Mouse (Mus musculus) neural tube, embryonic 12.5 days (tissue): ENCODE results near the gene Lsm3. TPM values are rescaled to one million over a fixed set of nuclear protein-coding genes. Genes with fewer than 3 reads are reported as not detected.
"Not testable (repeated sequence)": the region's sequence is repeated elsewhere in the genome, so short reads cannot be mapped to it uniquely, and the experiment has no call there.

ENCODE experiments used
- ATAC-seq: fragments of 200-750 bp; cut with Nextera tagmentation; 2 replicates; pipeline ENCODE4 v1.8.0; 2017; ENCODE audit warnings: low read depth, mild to moderate bottlenecking, moderate TSS enrichment, moderate library complexity; ENCODE audit not compliant: low FRiP score
- H3K27ac ChIP-seq: fragments of 300-500 bp; sonication (generic); 2 replicates; pipeline ENCODE4 v1.5.1; 2016
- H3K27me3 ChIP-seq: fragments of 300-500 bp; sonication (generic); replicated peaks from 2 replicates; pipeline ENCODE4 v1.6.1; 2016; ENCODE audit warnings: mild to moderate bottlenecking
- H3K36me3 ChIP-seq: fragments of 300-500 bp; sonication (generic); 2 replicates; pipeline ENCODE4 v1.6.1; 2016; ENCODE audit warnings: mild to moderate bottlenecking
- H3K4me1 ChIP-seq: fragments of 300-500 bp; sonication (generic); 2 replicates; pipeline ENCODE4 v1.6.1; 2016
- H3K4me2 ChIP-seq: fragments of 300-500 bp; sonication (generic); replicated peaks from 2 replicates; pipeline ENCODE4 v1.6.1; 2016; ENCODE audit warnings: mild to moderate bottlenecking
- H3K4me3 ChIP-seq: fragments of 300-500 bp; sonication (generic); 2 replicates; pipeline ENCODE4 v1.5.1; 2016
- H3K9ac ChIP-seq: fragments of 300-500 bp; sonication (generic); 2 replicates; pipeline ENCODE4 v1.6.1; 2016; ENCODE audit warnings: mild to moderate bottlenecking
- H3K9me3 ChIP-seq: fragments of 300-500 bp; sonication (generic); 2 replicates; pipeline ENCODE4 v1.6.1; 2016; ENCODE audit warnings: mild to moderate bottlenecking
- WGBS: fragments of 180-500 bp; shearing (Covaris S2); methylation state at CpG from one replicate; pipeline ENCODE4 v1.1.7; 2016; 5-methylcytosine and 5-hydroxymethylcytosine counted together
- polyA plus RNA-seq: library from polyadenylated mRNA; unstranded; fragments of >200 nt; fragmentation: Nextera tagmentation; extraction: Ambion mirVana; gene quantifications from 2 replicates; pipeline ENCODE4 v1.2.1, GENCODE M21; 2016

Gene Lsm3
- polyA plus RNA-seq, result 197 and 199 TPM in 2 replicates

GRCm38 (mm10) chr6:91515545-91516449 is at the start of gene Lsm3, which contains the start of gene Xpc:
Gene Lsm3 (plus strand): TSS chr6:91515928.
Gene Xpc (minus strand): TSS chr6:91515888.
- peak; percentile 98 for ATAC-seq

GRCm38 (mm10) chr6:91467106-91467505 is 48.6 kb upstream of the Lsm3 start:
- ATAC-seq, result no peak
- 76% methylated on average over 1 of the region's 1 CpGs for WGBS
- Histone ChIP-seq H3K4me2 (no peak overlapping the region), H3K9me3 (no peaks in the 10 kb centered on the region), H3K9ac (no peak overlapping the region), H3K27ac (no peak overlapping the region), H3K4me3 (no peak overlapping the region), H3K36me3 (peaks cover 44% of the 10 kb centered on the region), H3K4me1 (peaks cover 5% of the 10 kb centered on the region), H3K27me3 (no peaks in the 10 kb centered on the region)

More at GRCm38 (mm10) chr6:91515545-91516449, at the start of gene Lsm3, which contains the start of gene Xpc:
- Histone ChIP-seq H3K4me2 (peak within 1 kb of the TSS; percentile 86), H3K9ac (peak within 1 kb of the TSS; percentile 87), H3K27ac (0 out of 2 replicates have a peak within 1 kb of the TSS, but pooled peaks have one; percentile 20), H3K4me3 (peak within 1 kb of the TSS; percentile 79), H3K27me3 (no peaks in the 10 kb centered on the region), H3K4me1 (peaks cover 18% of the 10 kb centered on the region), H3K36me3 (peaks cover 34% of the 10 kb centered on the region), H3K9me3 (no peaks in the 10 kb centered on the region)
- under 1% methylated on average over 80 of the region's 80 CpGs for WGBS

GRCm38 (mm10) chr6:91470712-91471111 is 45.0 kb upstream of the Lsm3 start:
- Histone ChIP-seq H3K9me3 (no peaks in the 10 kb centered on the region), H3K27me3 (no peaks in the 10 kb centered on the region), H3K4me3 (no peak overlapping the region), H3K4me2 (no peak overlapping the region), H3K9ac (no peak overlapping the region), H3K27ac (no peak overlapping the region), H3K4me1 (peaks cover 27% of the 10 kb centered on the region), H3K36me3 (peaks cover 18% of the 10 kb centered on the region)
- ATAC-seq, result no peak
- 88% methylated on average over 2 of the region's 2 CpGs for WGBS

- H3K27me3 ChIP-seq, H3K4me3 ChIP-seq, H3K9me3 ChIP-seq, H3K9ac ChIP-seq, H3K27ac ChIP-seq, ATAC-seq: not testable (repeated sequence)
- over 99% methylated on average over 3 of the region's 3 CpGs for WGBS
- H3K4me2 ChIP-seq, result peak overlapping the region; percentile 81; the same call in 1 of the 2 replicates
- H3K4me1 ChIP-seq, result peaks cover 27% of the 10 kb centered on the region
- H3K36me3 ChIP-seq, result peaks cover 15% of the 10 kb centered on the region
Measured at GRCm38 (mm10) chr6:91471427-91471826, 44.3 kb upstream of the Lsm3 start.

GRCm38 (mm10) chr6:91472319-91472718 is 43.4 kb upstream of the Lsm3 start:
- H3K27me3 ChIP-seq, result no peaks in the 10 kb centered on the region
- 31% methylated on average over 6 of the region's 6 CpGs for WGBS
- H3K9me3 ChIP-seq, result no peaks in the 10 kb centered on the region
- H3K4me1 ChIP-seq, result peaks cover 27% of the 10 kb centered on the region
- H3K9ac ChIP-seq, result peak overlapping the region; percentile 76; the same call in 1 of the 2 replicates
- H3K4me3 ChIP-seq, result peak overlapping the region; percentile 67
- H3K4me2 ChIP-seq, result peak overlapping the region; percentile 81
- no peak for ATAC-seq
- H3K36me3 ChIP-seq, result peaks cover 15% of the 10 kb centered on the region
- no peak overlapping the region for H3K27ac ChIP-seq

GRCm38 (mm10) chr6:91472868-91473804 is 42.6 kb upstream of the Lsm3 start, which contains the start of the genes Chchd4 and Tmem43:
Gene Chchd4 (minus strand): TSS chr6:91473546.
Gene Tmem43 (plus strand): TSS chr6:91473703.
- WGBS, result under 1% methylated on average over 74 of the region's 74 CpGs
- peak; percentile 98 for ATAC-seq
- no peak within 1 kb of the TSS for H3K27ac ChIP-seq

GRCm38 (mm10) chr6:91473805-91474440 is 41.8 kb upstream of the Lsm3 start:
- Histone ChIP-seq H3K27me3 (no peaks in the 10 kb centered on the region), H3K36me3 (peaks cover 28% of the 10 kb centered on the region), H3K9me3 (no peaks in the 10 kb centered on the region), H3K9ac (peak overlapping the region; percentile 76), H3K4me3 (peak overlapping the region; percentile 67), H3K27ac (no peak overlapping the region), H3K4me1 (peaks cover 27% of the 10 kb centered on the region), H3K4me2 (peak overlapping the region; percentile 81)
- ATAC-seq, result peak; percentile 70
- under 1% methylated on average over 27 of the region's 27 CpGs for WGBS

More at GRCm38 (mm10) chr6:91472868-91473804, 42.6 kb upstream of the Lsm3 start, which contains the start of the genes Chchd4 and Tmem43:
- H3K9me3 ChIP-seq, result no peaks in the 10 kb centered on the region
- no peaks in the 10 kb centered on the region for H3K27me3 ChIP-seq
- peaks cover 20% of the 10 kb centered on the region for H3K36me3 ChIP-seq
- H3K4me3 ChIP-seq, result peak within 1 kb of the TSS; percentile 67
- peak within 1 kb of the TSS; percentile 76 for H3K9ac ChIP-seq
- H3K4me2 ChIP-seq, result peak within 1 kb of the TSS; percentile 81
- peaks cover 27% of the 10 kb centered on the region for H3K4me1 ChIP-seq

GRCm38 (mm10) chr6:91474441-91475190 is 41.1 kb upstream of the Lsm3 start:
- Histone ChIP-seq H3K4me1 (peaks cover 27% of the 10 kb centered on the region), H3K9ac (peak overlapping the region; percentile 76), H3K36me3 (peaks cover 35% of the 10 kb centered on the region), H3K27me3 (no peaks in the 10 kb centered on the region), H3K27ac (no peak overlapping the region), H3K9me3 (no peaks in the 10 kb centered on the region), H3K4me3 (peak overlapping the region; percentile 67), H3K4me2 (peak overlapping the region; percentile 81)
- 60% methylated on average over 9 of the region's 9 CpGs for WGBS
- no peak for ATAC-seq

- WGBS, result 98% methylated on average over 2 of the region's 2 CpGs
- no peak overlapping the region for H3K4me3 ChIP-seq
- no peak overlapping the region for H3K4me2 ChIP-seq
- H3K36me3 ChIP-seq, result peaks cover 54% of the 10 kb centered on the region
- no peaks in the 10 kb centered on the region for H3K9me3 ChIP-seq
- no peak for ATAC-seq
- no peak overlapping the region for H3K9ac ChIP-seq
- H3K27me3 ChIP-seq, result no peaks in the 10 kb centered on the region
- H3K4me1 ChIP-seq, result peaks cover 26% of the 10 kb centered on the region
- H3K27ac ChIP-seq, result no peak overlapping the region
Measured at GRCm38 (mm10) chr6:91476541-91476940, 39.2 kb upstream of the Lsm3 start.

- peaks cover 99% of the 10 kb centered on the region for H3K36me3 ChIP-seq
- WGBS, result 96% methylated on average over 2 of the region's 2 CpGs
- no peak for ATAC-seq
- H3K27ac ChIP-seq, result no peak overlapping the region
- H3K4me2 ChIP-seq, result no peak overlapping the region
- H3K9me3 ChIP-seq, result no peaks in the 10 kb centered on the region
- H3K4me3 ChIP-seq, result no peak overlapping the region
- H3K27me3 ChIP-seq, result no peaks in the 10 kb centered on the region
- no peak overlapping the region for H3K9ac ChIP-seq
- H3K4me1 ChIP-seq, result no peaks in the 10 kb centered on the region
Measured at GRCm38 (mm10) chr6:91483371-91483770, 32.4 kb upstream of the Lsm3 start.
